Mouse (Mus musculus): ENCODE results near the gene Tanc2. TPM values are rescaled to one million over a fixed set of nuclear protein-coding genes. Genes with fewer than 3 reads are reported as not detected.

Gene Tanc2
- total RNA-seq (2014; rRNA removed) (83.4 and 122 TPM in 2 replicates), polyA plus RNA-seq (2015; fragmentation: Nextera tagmentation; extraction: Ambion mirVana) (25.0 and 26.8 TPM in 2 replicates)

DNA sequence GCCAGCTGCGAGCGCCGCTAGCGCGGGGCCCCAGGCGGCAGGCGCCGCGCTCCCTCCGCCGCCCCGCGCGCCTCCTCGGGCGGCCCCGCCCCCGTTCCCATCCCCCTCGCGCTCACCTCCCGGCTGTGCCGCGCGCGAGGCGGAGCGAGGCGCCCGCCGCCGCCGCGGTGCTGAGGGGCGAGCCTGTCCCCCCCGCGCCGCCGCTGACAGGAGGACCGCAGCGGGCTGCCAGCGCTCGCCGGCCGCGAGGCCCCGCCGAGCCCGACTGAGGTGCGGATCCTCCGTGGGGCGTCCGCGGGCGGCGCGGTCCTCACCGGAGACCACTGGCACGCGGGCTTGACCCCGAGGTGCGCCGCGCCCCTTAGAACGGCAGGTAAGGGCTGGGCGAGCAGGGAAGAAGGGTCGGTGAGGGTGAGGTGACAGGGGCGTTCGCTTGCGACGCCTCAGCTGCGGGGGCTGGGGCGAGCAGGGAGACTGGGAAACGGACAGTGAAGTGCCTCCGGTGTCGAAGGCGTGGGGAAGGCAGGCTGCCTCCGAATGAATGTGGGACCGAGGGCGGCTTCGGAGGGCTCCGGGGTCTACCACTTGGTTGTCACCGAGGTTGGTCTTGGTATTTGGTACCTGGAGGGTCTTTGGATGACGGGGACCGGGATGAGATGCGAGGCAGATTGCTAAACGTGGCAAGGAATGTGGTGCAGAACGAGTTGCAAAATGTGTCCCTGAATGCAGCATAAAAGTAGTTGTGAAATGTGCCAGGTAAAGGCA, at the start of gene Tanc2:
TSS of gene Tanc2 (plus strand) at position 110 of the 765 bp plus-strand sequence.
- under 1% methylated on average over 62 of the region's 87 CpGs for WGBS
- Histone ChIP-seq H3K4me2 (ENCODE audit: low read depth, low read length) (peak within 1 kb of the TSS; percentile 82), H3K27ac (peak within 1 kb of the TSS; percentile 93), H3K36me3 (ENCODE audit: insufficient read depth, low read length) (no peaks in the 10 kb centered on the region), H3K4me3 (ENCODE audit: low read length) (peak within 1 kb of the TSS; percentile 95), H3K27me3 (ENCODE audit: insufficient read depth, low read length) (no peaks in the 10 kb centered on the region), H3K9me3 (ENCODE audit: low read length) (no peaks in the 10 kb centered on the region), H3K9ac (replicated peaks; ENCODE audit: low read length) (peak within 1 kb of the TSS; percentile 92), H3K4me1 (ENCODE audit: insufficient read depth, low read length) (peaks cover 5% of the 10 kb centered on the region; the same call in 1 of the 2 replicates)
- no peak for TF ChIP-seq CTCF (IDR thresholded peaks at IDR 0.05; ENCODE audit: low read depth)
- peak; percentile 89 for ATAC-seq
- DNase-seq (ENCODE audit: low spot score) = peak; percentile 83

DNA sequence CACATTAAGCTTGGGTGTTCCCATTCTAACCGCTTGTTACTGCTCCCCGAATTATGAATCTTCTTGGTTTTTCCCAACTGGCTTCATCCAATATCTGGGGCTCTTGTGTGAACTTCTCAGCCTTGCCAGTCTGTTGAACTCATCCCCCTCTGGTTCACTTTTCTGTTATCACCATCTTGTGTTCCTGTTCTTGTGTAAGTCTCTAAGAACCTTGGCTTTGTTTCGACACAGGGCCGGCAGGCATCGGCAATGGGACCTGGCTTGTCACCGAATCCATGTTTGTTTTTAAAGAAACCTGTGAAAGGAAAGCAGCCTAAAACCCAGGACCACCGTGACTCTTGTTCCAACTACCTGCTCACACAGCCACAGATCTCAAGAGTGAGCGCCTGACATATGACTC, 49.0 kb upstream of the Tanc2 start:
- Histone ChIP-seq H3K27me3 (ENCODE audit: insufficient read depth, low read length) (no peaks in the 10 kb centered on the region), H3K9me3 (ENCODE audit: low read length) (no peaks in the 10 kb centered on the region), H3K4me3 (ENCODE audit: low read length) (no peak overlapping the region), H3K27ac (no peak overlapping the region), H3K4me1 (ENCODE audit: insufficient read depth, low read length) (no peaks in the 10 kb centered on the region), H3K4me2 (ENCODE audit: low read depth, low read length) (no peak overlapping the region), H3K9ac (replicated peaks; ENCODE audit: low read length) (no peak overlapping the region), H3K36me3 (ENCODE audit: insufficient read depth, low read length) (no peaks in the 10 kb centered on the region)
- TF ChIP-seq CTCF (IDR thresholded peaks at IDR 0.05; ENCODE audit: low read depth) = no peak
- ATAC-seq (no peak), DNase-seq (ENCODE audit: low spot score) (no peak)
- WGBS = 94% methylated on average over 8 of the region's 8 CpGs

DNA sequence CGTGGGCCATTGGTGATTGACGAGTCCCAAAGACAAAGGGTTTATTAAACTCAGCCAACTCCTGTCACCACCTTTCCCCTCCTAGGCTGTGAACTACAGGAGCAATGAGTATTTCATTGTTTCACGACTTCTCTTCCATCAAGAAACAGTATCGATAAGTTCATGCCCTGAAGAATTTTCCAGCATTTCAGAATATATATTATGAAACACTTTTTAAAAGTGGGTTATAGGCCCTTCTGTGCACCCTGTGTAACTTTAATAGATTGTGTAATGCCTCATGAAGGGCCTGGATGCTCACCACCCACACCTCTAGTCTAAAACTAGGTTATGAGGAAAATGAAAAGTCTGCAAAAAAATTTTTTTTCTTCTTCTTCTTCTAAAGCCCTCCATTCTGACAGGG, 48.4 kb upstream of the Tanc2 start:
- 81% methylated on average over 4 of the region's 4 CpGs for WGBS
- no peaks in the 10 kb centered on the region for H3K9me3 ChIP-seq (ENCODE audit: low read length)
- TF ChIP-seq CTCF (IDR thresholded peaks at IDR 0.05; ENCODE audit: low read depth) = no peak
- H3K36me3 ChIP-seq (ENCODE audit: insufficient read depth, low read length) = no peaks in the 10 kb centered on the region
- no peak overlapping the region for H3K4me2 ChIP-seq (ENCODE audit: low read depth, low read length)
- H3K27ac ChIP-seq = no peak overlapping the region
- H3K27me3 ChIP-seq (ENCODE audit: insufficient read depth, low read length) = no peaks in the 10 kb centered on the region
- no peaks in the 10 kb centered on the region for H3K4me1 ChIP-seq (ENCODE audit: insufficient read depth, low read length)
- ATAC-seq (no peak), DNase-seq (ENCODE audit: low spot score) (no peak)
- H3K9ac ChIP-seq (replicated peaks; ENCODE audit: low read length) = no peak overlapping the region
- H3K4me3 ChIP-seq (ENCODE audit: low read length) = no peak overlapping the region

DNA sequence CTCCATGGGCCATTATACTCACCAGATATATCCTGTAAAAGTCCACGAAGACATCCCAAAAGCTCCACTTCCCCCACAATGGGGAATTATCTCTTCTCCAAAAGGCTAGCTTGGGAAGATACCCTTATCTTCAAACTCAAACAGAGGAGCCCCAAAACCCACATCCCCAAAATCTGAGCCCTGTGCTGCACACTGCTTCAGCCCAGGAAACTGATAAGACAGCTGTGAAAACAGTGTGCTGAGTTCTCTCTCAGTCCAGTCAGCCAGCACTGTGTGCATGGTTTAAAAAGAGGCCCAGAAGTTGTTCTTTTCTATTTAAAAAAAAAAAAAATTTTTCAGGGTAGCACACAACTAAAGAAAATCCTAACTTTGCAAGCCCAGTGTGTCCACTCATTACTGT, 47.7 kb upstream of the Tanc2 start:
- Histone ChIP-seq H3K9ac (replicated peaks; ENCODE audit: low read length) (no peak overlapping the region), H3K36me3 (ENCODE audit: insufficient read depth, low read length) (no peaks in the 10 kb centered on the region), H3K4me2 (ENCODE audit: low read depth, low read length) (no peak overlapping the region), H3K27me3 (ENCODE audit: insufficient read depth, low read length) (no peaks in the 10 kb centered on the region), H3K27ac (no peak overlapping the region), H3K4me1 (ENCODE audit: insufficient read depth, low read length) (no peaks in the 10 kb centered on the region), H3K9me3 (ENCODE audit: low read length) (no peaks in the 10 kb centered on the region), H3K4me3 (ENCODE audit: low read length) (no peak overlapping the region)
- no peak for TF ChIP-seq CTCF (IDR thresholded peaks at IDR 0.05; ENCODE audit: low read depth)
- no peak for DNase-seq (ENCODE audit: low spot score)
- ATAC-seq = no peak
- WGBS = 57% methylated on average over 1 of the region's 1 CpGs

DNA sequence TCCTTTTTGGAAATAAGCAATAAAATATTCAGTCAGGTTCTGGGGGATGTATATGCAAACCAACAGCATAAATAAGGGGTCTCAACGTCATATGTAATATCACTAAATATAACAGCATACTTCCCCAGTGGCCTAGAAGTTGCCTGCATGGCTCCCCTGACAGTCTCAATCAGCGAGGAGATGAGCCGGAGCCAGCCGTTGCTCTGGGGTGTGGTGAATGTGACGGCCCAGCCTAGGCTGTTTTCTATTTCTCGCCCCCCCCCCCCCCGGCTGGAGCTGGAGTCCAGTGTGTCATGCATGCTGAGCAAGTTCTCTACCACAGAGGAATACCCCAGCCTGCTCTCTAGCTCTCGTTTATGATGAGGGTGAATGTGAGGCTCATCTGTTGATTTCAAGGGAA, 44.0 kb upstream of the Tanc2 start:
- Histone ChIP-seq H3K36me3 (ENCODE audit: insufficient read depth, low read length) (no peaks in the 10 kb centered on the region), H3K9ac (replicated peaks; ENCODE audit: low read length) (no peak overlapping the region), H3K4me3 (ENCODE audit: low read length) (no peak overlapping the region), H3K9me3 (ENCODE audit: low read length) (no peaks in the 10 kb centered on the region), H3K27me3 (ENCODE audit: insufficient read depth, low read length) (no peaks in the 10 kb centered on the region), H3K4me2 (ENCODE audit: low read depth, low read length) (no peak overlapping the region), H3K4me1 (ENCODE audit: insufficient read depth, low read length) (no peaks in the 10 kb centered on the region), H3K27ac (no peak overlapping the region)
- DNase-seq (ENCODE audit: low spot score) = no peak
- no peak for TF ChIP-seq CTCF (IDR thresholded peaks at IDR 0.05; ENCODE audit: low read depth)
- no peak for ATAC-seq
- WGBS = 33% methylated on average over 8 of the region's 8 CpGs

DNA sequence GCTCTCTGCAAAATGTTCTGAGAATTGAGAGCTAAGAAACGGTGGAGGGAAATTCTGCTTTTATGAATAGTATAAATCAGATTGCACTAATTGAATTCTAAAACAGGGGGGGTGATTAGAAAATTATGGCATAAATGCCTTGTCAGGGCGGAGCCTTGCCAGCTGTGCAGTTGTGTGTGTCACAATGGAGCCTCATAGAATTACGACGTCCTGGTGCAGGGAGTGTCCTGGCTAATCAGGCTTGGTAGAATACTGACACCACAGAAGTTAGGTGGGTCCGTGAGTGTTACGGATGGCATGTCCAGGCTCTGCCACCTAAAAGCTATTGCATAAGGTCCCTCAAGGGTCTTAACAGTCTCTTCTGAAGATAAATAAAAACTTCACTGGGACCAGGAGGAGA, 43.4 kb upstream of the Tanc2 start:
- H3K27me3 ChIP-seq (ENCODE audit: insufficient read depth, low read length) = no peaks in the 10 kb centered on the region
- H3K9me3 ChIP-seq (ENCODE audit: low read length) = no peaks in the 10 kb centered on the region
- H3K4me2 ChIP-seq (ENCODE audit: low read depth, low read length) = no peak overlapping the region
- DNase-seq (ENCODE audit: low spot score) (no peak), ATAC-seq (no peak)
- WGBS = 64% methylated on average over 6 of the region's 6 CpGs
- no peak for TF ChIP-seq CTCF (IDR thresholded peaks at IDR 0.05; ENCODE audit: low read depth)
- H3K36me3 ChIP-seq (ENCODE audit: insufficient read depth, low read length) = no peaks in the 10 kb centered on the region
- H3K27ac ChIP-seq = no peak overlapping the region
- H3K4me1 ChIP-seq (ENCODE audit: insufficient read depth, low read length) = no peaks in the 10 kb centered on the region
- H3K4me3 ChIP-seq (ENCODE audit: low read length) = no peak overlapping the region
- H3K9ac ChIP-seq (replicated peaks; ENCODE audit: low read length) = no peak overlapping the region

DNA sequence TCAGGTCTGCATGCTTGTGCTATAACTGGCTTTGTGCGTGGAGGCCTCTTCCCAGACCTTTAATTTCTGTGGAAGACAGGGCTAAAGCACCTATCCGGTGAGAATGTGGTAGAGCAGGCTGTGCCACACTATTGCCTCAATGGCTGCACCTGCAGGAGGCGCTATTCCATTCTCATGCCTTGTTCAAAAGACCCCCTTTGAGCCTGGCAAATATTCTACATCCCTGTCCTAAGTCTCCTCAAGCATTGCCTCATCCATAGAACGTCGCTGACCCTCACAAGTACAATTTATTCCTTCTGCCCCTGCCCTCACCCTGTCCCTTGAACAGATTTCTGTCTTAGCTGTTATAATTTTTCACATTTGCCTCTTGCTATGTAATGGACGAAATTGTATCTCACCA, 41.4 kb upstream of the Tanc2 start:
- Histone ChIP-seq H3K4me2 (ENCODE audit: low read depth, low read length) (no peak overlapping the region), H3K27me3 (ENCODE audit: insufficient read depth, low read length) (no peaks in the 10 kb centered on the region), H3K9ac (replicated peaks; ENCODE audit: low read length) (no peak overlapping the region), H3K36me3 (ENCODE audit: insufficient read depth, low read length) (no peaks in the 10 kb centered on the region), H3K4me3 (ENCODE audit: low read length) (no peak overlapping the region), H3K9me3 (ENCODE audit: low read length) (no peaks in the 10 kb centered on the region), H3K4me1 (ENCODE audit: insufficient read depth, low read length) (no peaks in the 10 kb centered on the region), H3K27ac (no peak overlapping the region)
- DNase-seq (ENCODE audit: low spot score) (no peak), ATAC-seq (no peak)
- 89% methylated on average over 6 of the region's 6 CpGs for WGBS
- TF ChIP-seq CTCF (IDR thresholded peaks at IDR 0.05; ENCODE audit: low read depth) = no peak
